Mouse (Mus musculus) kidney, postnatal 10 days (tissue): ENCODE measurements around the gene Naip1.

Source experiments
- DNase-seq: peaks from one replicate; pipeline ENCODE4 v3.0.0; 2021; ENCODE audit warnings: mixed read lengths

Naip1 gene

GRCm38 (mm10) chr13:100370536-100370935, 82.1 kb downstream of the Naip1 start:
- no peak for DNase-seq
